Mouse (Mus musculus): ENCODE measurements around the gene Mfap1a.

- TF ChIP-seq CTCF (IDR thresholded peaks at IDR 0.05; ENCODE audit: borderline replicate concordance, control insufficient read depth, extremely low read depth, insufficient read depth, low read length, poor library complexity) (no peak), POLR2A (IDR thresholded peaks at IDR 0.05; ENCODE audit: control insufficient read depth, extremely low read depth, insufficient read depth, low read length, poor library complexity) (no peak)
Observed at GRCm38 (mm10) chr2:121507951-121508330, 1.5 kb upstream of the Mfap1a start.

All from thymus, adult 2 months (tissue).